Mouse (Mus musculus): ENCODE data around the gene Zfp638. TPM values are rescaled to one million over a fixed set of nuclear protein-coding genes. Genes with fewer than 3 reads are reported as not detected.

The Zfp638 gene
- total RNA-seq, 1 experiment = 96.6 TPM

DNA sequence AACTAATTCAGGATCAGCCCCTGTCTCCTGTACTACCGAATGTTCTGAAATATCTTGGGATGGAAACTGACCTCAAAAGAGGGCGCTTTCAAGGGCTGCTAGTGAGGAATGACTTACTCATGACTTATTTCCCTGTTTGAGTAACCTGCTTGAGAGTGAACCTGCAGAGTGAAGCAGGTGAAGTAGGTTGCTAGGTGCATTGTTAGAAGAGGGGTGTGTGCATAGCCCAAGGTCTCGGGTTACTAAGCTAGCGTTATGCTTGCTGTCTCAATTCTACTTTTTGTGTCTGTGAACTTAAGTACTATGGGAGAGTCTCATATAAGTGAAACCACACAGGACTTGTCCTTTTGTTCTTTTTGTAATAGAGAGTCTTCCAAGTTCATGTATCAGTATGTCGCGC, 26.8 kb upstream of the Zfp638 start:
- Histone ChIP-seq H3K9me3 (ENCODE audit: control insufficient read depth, insufficient read depth, low read depth, low read length) (no peaks in the 10 kb centered on the region), H3K9ac (ENCODE audit: insufficient read depth, low read depth, low read length, poor library complexity, severe bottlenecking) (no peak overlapping the region), H3K4me3 (ENCODE audit: insufficient read depth in 1 of 2, low read depth in 1 of 2, low read length in 2 of 2, poor library complexity in 1 of 2, severe bottlenecking in 1 of 2) (no peak overlapping the region), H3K36me3 (ENCODE audit: control insufficient read depth, insufficient read depth, low read length, poor library complexity, severe bottlenecking) (no peaks in the 10 kb centered on the region), H3K4me1 (ENCODE audit: control insufficient read depth in 2 of 2, insufficient read depth in 2 of 2, low read length in 2 of 2, poor library complexity in 1 of 2) (0 out of 4 replicates have a peak, but pooled peaks cover 2 to 3% of the 10 kb centered on the region in 2 experiments), H3K27ac (ENCODE audit: insufficient read depth, low read depth, low read length, poor library complexity, severe bottlenecking) (no peak overlapping the region)
- in situ Hi-C loops (cut with MboI; ENCODE audit: low sequenced_read_pairs in 2 of 2, unreplicated experiment in 2 of 2) = no loop called here
- no peak for TF ChIP-seq ZC3H11A (IDR thresholded peaks at IDR 0.05; ENCODE audit: borderline replicate concordance, low read depth, low read length)
- no peak for DNase-seq (ENCODE audit: low read depth, low spot score)

DNA sequence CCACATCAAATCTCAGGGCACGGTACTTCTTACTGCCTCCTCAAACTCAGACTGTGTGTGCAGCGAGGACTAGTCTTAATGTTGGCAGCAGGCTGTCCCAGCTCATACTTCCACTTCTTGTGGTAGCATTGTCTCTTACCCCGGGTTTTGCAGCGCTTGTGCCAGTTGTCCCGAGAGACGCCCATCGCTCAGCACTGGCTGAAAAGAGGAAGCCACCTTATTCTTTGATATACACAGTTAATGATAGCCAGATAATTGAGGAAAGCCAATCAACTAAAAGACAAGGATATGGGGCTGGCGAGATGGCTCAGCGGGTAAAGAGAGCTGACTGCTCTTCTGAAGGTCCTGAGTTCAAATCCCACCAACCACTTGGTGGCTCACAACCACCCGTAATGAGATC, 22.0 kb upstream of the Zfp638 start:
- no peak overlapping the region for H3K27ac ChIP-seq (ENCODE audit: insufficient read depth, low read depth, low read length, poor library complexity, severe bottlenecking)
- TF ChIP-seq HCFC1 (IDR thresholded peaks at IDR 0.05; ENCODE audit: borderline replicate concordance, insufficient read depth, low read length) (no peak), ZNF384 (IDR thresholded peaks at IDR 0.05; ENCODE audit: low read depth, low read length) (no peak), ZC3H11A (IDR thresholded peaks at IDR 0.05; ENCODE audit: borderline replicate concordance, low read depth, low read length) (no peak), MAFK (IDR thresholded peaks at IDR 0.05; ENCODE audit: insufficient read depth, low read depth, low read length) (no peak), CHD2 (IDR thresholded peaks at IDR 0.05; ENCODE audit: low read depth, low read length) (no peak)
- no peak overlapping the region for H3K9ac ChIP-seq (ENCODE audit: insufficient read depth, low read depth, low read length, poor library complexity, severe bottlenecking)
- H3K4me3 ChIP-seq (ENCODE audit: insufficient read depth in 1 of 2, low read depth in 1 of 2, low read length in 2 of 2, poor library complexity in 1 of 2, severe bottlenecking in 1 of 2) = no peak overlapping the region
- no peaks in the 10 kb centered on the region for H3K36me3 ChIP-seq (ENCODE audit: control insufficient read depth, insufficient read depth, low read length, poor library complexity, severe bottlenecking)
- in situ Hi-C loops (cut with MboI; ENCODE audit: low sequenced_read_pairs in 2 of 2, unreplicated experiment in 2 of 2) = no loop called here
- no peak for DNase-seq (ENCODE audit: low read depth, low spot score)
- no peaks in the 10 kb centered on the region for H3K9me3 ChIP-seq (ENCODE audit: control insufficient read depth, insufficient read depth, low read depth, low read length)
- H3K4me1 ChIP-seq (ENCODE audit: control insufficient read depth in 2 of 2, insufficient read depth in 2 of 2, low read length in 2 of 2, poor library complexity in 1 of 2) = no peaks in the 10 kb centered on the region

DNA sequence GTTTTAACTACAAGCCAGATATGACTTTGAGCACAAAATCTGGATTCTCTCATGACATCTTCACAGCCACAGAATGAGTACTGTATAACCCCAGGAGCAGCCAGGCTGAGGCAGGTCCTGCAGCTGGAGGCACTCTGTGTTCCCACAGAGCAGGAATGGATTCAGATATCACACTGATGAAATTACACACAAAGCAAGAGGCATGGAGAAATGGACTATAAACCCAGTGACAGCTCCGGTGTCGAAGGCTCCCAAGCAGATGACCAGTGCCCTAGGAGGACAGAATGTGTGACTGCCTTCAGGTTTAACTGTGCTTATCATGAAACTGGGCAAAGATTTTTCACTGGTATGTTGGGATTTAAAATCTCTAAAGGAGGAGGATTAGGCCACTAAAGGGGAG, 20.8 kb upstream of the Zfp638 start:
- Histone ChIP-seq H3K4me3 (ENCODE audit: insufficient read depth in 1 of 2, low read depth in 1 of 2, low read length in 2 of 2, poor library complexity in 1 of 2, severe bottlenecking in 1 of 2) (no peak overlapping the region), H3K9me3 (ENCODE audit: control insufficient read depth, insufficient read depth, low read depth, low read length) (no peaks in the 10 kb centered on the region), H3K9ac (ENCODE audit: insufficient read depth, low read depth, low read length, poor library complexity, severe bottlenecking) (no peak overlapping the region), H3K27ac (ENCODE audit: insufficient read depth, low read depth, low read length, poor library complexity, severe bottlenecking) (no peak overlapping the region), H3K4me1 (ENCODE audit: control insufficient read depth in 2 of 2, insufficient read depth in 2 of 2, low read length in 2 of 2, poor library complexity in 1 of 2) (no peaks in the 10 kb centered on the region), H3K36me3 (ENCODE audit: control insufficient read depth, insufficient read depth, low read length, poor library complexity, severe bottlenecking) (no peaks in the 10 kb centered on the region)
- DNase-seq (ENCODE audit: low read depth, low spot score) = no peak
- TF ChIP-seq MAFK (IDR thresholded peaks at IDR 0.05; ENCODE audit: insufficient read depth, low read depth, low read length) (no peak), ZC3H11A (IDR thresholded peaks at IDR 0.05; ENCODE audit: borderline replicate concordance, low read depth, low read length) (no peak), HCFC1 (IDR thresholded peaks at IDR 0.05; ENCODE audit: borderline replicate concordance, insufficient read depth, low read length) (no peak), ZNF384 (IDR thresholded peaks at IDR 0.05; ENCODE audit: low read depth, low read length) (no peak), CHD2 (IDR thresholded peaks at IDR 0.05; ENCODE audit: low read depth, low read length) (no peak)
- in situ Hi-C loops (cut with MboI; ENCODE audit: low sequenced_read_pairs in 2 of 2, unreplicated experiment in 2 of 2) = no loop called here

DNA sequence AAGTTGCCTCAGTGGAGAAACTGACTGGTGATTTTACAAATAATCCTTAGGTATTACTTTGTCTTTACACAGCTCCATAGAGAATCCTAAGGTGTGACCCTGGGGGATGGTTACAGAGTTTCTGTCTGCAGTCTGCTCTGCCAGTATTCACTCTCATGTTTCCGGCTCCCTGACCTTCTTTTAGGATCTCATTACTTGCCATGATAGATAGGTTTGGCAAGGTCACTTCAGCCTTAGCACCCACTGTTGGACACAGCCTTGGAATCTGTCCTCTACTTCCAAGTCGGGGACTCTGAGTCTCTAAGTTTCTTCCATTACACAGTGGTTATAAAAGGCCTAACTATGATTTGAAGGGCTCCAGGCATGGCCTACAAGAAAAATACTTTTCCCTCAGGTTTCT, 17.5 kb upstream of the Zfp638 start:
- DNase-seq (ENCODE audit: low read depth, low spot score) = no peak
- Histone ChIP-seq H3K9me3 (ENCODE audit: control insufficient read depth, insufficient read depth, low read depth, low read length) (no peaks in the 10 kb centered on the region), H3K4me3 (ENCODE audit: insufficient read depth in 1 of 2, low read depth in 1 of 2, low read length in 2 of 2, poor library complexity in 1 of 2, severe bottlenecking in 1 of 2) (no peak overlapping the region), H3K9ac (ENCODE audit: insufficient read depth, low read depth, low read length, poor library complexity, severe bottlenecking) (no peak overlapping the region), H3K36me3 (ENCODE audit: control insufficient read depth, insufficient read depth, low read length, poor library complexity, severe bottlenecking) (no peaks in the 10 kb centered on the region), H3K27ac (ENCODE audit: insufficient read depth, low read depth, low read length, poor library complexity, severe bottlenecking) (no peak overlapping the region), H3K4me1 (ENCODE audit: control insufficient read depth in 2 of 2, insufficient read depth in 2 of 2, low read length in 2 of 2, poor library complexity in 1 of 2) (0 out of 4 replicates have a peak, but pooled peaks cover 0 to 2% of the 10 kb centered on the region in 2 experiments)
- in situ Hi-C loops (cut with MboI; ENCODE audit: low sequenced_read_pairs in 2 of 2, unreplicated experiment in 2 of 2) = no loop called here
- no peak for TF ChIP-seq ZNF384 (IDR thresholded peaks at IDR 0.05; ENCODE audit: low read depth, low read length)
- TF ChIP-seq MAFK (IDR thresholded peaks at IDR 0.05; ENCODE audit: insufficient read depth, low read depth, low read length) = no peak
- no peak for TF ChIP-seq CHD2 (IDR thresholded peaks at IDR 0.05; ENCODE audit: low read depth, low read length)
- TF ChIP-seq HCFC1 (IDR thresholded peaks at IDR 0.05; ENCODE audit: borderline replicate concordance, insufficient read depth, low read length) = no peak
- no peak for TF ChIP-seq ZC3H11A (IDR thresholded peaks at IDR 0.05; ENCODE audit: borderline replicate concordance, low read depth, low read length)

- Histone ChIP-seq H3K4me1 (ENCODE audit: control insufficient read depth in 2 of 2, insufficient read depth in 2 of 2, low read length in 2 of 2, poor library complexity in 1 of 2) (peaks cover 0 to 2% of the 10 kb centered on the region in 2 experiments; a peak in 1 of 4 replicates), H3K4me3 (ENCODE audit: insufficient read depth in 1 of 2, low read depth in 1 of 2, low read length in 2 of 2, poor library complexity in 1 of 2, severe bottlenecking in 1 of 2) (no peak overlapping the region), H3K36me3 (ENCODE audit: control insufficient read depth, insufficient read depth, low read length, poor library complexity, severe bottlenecking) (no peaks in the 10 kb centered on the region), H3K27ac (ENCODE audit: insufficient read depth, low read depth, low read length, poor library complexity, severe bottlenecking) (no peak overlapping the region), H3K9me3 (ENCODE audit: control insufficient read depth, insufficient read depth, low read depth, low read length) (no peaks in the 10 kb centered on the region), H3K9ac (ENCODE audit: insufficient read depth, low read depth, low read length, poor library complexity, severe bottlenecking) (no peak overlapping the region)
- TF ChIP-seq HCFC1 (IDR thresholded peaks at IDR 0.05; ENCODE audit: borderline replicate concordance, insufficient read depth, low read length) (no peak), MAFK (IDR thresholded peaks at IDR 0.05; ENCODE audit: insufficient read depth, low read depth, low read length) (no peak)
- DNase-seq (ENCODE audit: low read depth, low spot score) = no peak
- in situ Hi-C loops (cut with MboI; ENCODE audit: low sequenced_read_pairs in 2 of 2, unreplicated experiment in 2 of 2) = no loop called here
Measured at GRCm38 (mm10) chr6:83857476-83857875, 9.4 kb upstream of the Zfp638 start.
